Mouse (Mus musculus): ENCODE measurements around the gene Mogat1. TPM values are rescaled to one million over a fixed set of nuclear protein-coding genes. Genes with fewer than 3 reads are reported as not detected.

Gene Mogat1
- polyA plus RNA-seq, 1 experiment from 2014 or later: not detected

Other genes starting within 250 kb of the Mogat1 start
- gene Sgpp2, start 200.6 kb upstream of the Mogat1 start, polyA plus RNA-seq (2015; fragmentation: Nextera tagmentation; extraction: Ambion mirVana): 1.2 and 2.0 TPM in 2 replicates
- 143 and 144 TPM in 2 replicates for gene Farsb, start 22.1 kb upstream of the Mogat1 start, polyA plus RNA-seq (2015; fragmentation: Nextera tagmentation; extraction: Ambion mirVana)
- gene BC035947, start 1.2 kb downstream of the Mogat1 start, polyA plus RNA-seq (2015; fragmentation: Nextera tagmentation; extraction: Ambion mirVana): 0.82 and 0.87 TPM in 2 replicates
- 73.3 and 78.5 TPM in 2 replicates for gene Acsl3, start 146.8 kb downstream of the Mogat1 start, polyA plus RNA-seq (2015; fragmentation: Nextera tagmentation; extraction: Ambion mirVana)
- 2.6 and 2.9 TPM in 2 replicates for gene Utp14b, start 147.0 kb downstream of the Mogat1 start, polyA plus RNA-seq (2015; fragmentation: Nextera tagmentation; extraction: Ambion mirVana)

All from hindbrain, embryonic 13.5 days (tissue).